Mouse (Mus musculus): ENCODE data around the gene Klf9.

- TF ChIP-seq CTCF (conservative IDR thresholded peaks at IDR 0.05; ENCODE audit: insufficient read depth, insufficient read length, low read depth, low read length), result no peak
- TF ChIP-seq POLR2A (IDR thresholded peaks at IDR 0.05; ENCODE audit: low read depth, low read length), result no peak
Measured at GRCm38 (mm10) chr19:23162387-23162809, 21.4 kb downstream of the Klf9 start.

All from kidney, adult 2 months (tissue).